Mouse (Mus musculus) midbrain, embryonic 11.5 days (tissue): ENCODE measurements at regions not wholly inside any gene's neighbourhood (a gene's known extent, or its start where the extent isn't known, plus 50 kb on each side); places are given as distances from the start of the nearest gene placed in this dataset.

Experiments used
- ATAC-seq: fragments of 200-750 bp; cut with Nextera tagmentation; 2 replicates; pipeline ENCODE4 v1.8.0; 2017; ENCODE audit warnings: moderate TSS enrichment, moderate library complexity; ENCODE audit not compliant: low FRiP score
- DNase-seq: peaks from one replicate; pipeline ENCODE4 v3.0.0; 2015; ENCODE audit warnings: low spot score; ENCODE audit errors: missing footprints
- H3K27ac ChIP-seq: fragments of 300-500 bp; sonication (generic); 2 replicates; pipeline ENCODE4 v1.5.1; 2014; ENCODE audit warnings: low read depth, low read length
- H3K27me3 ChIP-seq: fragments of 300-500 bp; sonication (generic); 2 replicates; pipeline ENCODE4 v1.6.1; 2014; ENCODE audit warnings: mild to moderate bottlenecking, low read length, moderate library complexity, mixed read lengths; ENCODE audit not compliant: control insufficient read depth, insufficient read depth
- H3K36me3 ChIP-seq: fragments of 300-500 bp; sonication (generic); 2 replicates; pipeline ENCODE4 v1.6.1; 2014; ENCODE audit warnings: mild to moderate bottlenecking, low read length, moderate library complexity, mixed read lengths; ENCODE audit not compliant: control insufficient read depth, insufficient read depth
- H3K4me1 ChIP-seq: fragments of 300-500 bp; sonication (generic); 2 replicates; pipeline ENCODE4 v1.6.1; 2014; ENCODE audit warnings: low read length; ENCODE audit not compliant: control insufficient read depth, insufficient read depth
- H3K4me2 ChIP-seq: fragments of 300-500 bp; sonication (generic); 2 replicates; pipeline ENCODE4 v1.6.1; 2014; ENCODE audit warnings: mild to moderate bottlenecking, moderate library complexity
- H3K4me3 ChIP-seq: fragments of 300-500 bp; sonication (generic); 2 replicates; pipeline ENCODE4 v1.5.1; 2014; ENCODE audit warnings: low read depth, low read length
- H3K9ac ChIP-seq: fragments of 300-500 bp; sonication (generic); 2 replicates; pipeline ENCODE4 v1.6.1; 2014; ENCODE audit warnings: low read length
- H3K9me3 ChIP-seq: fragments of 300-500 bp; sonication (generic); 2 replicates; pipeline ENCODE4 v1.6.1; 2016; ENCODE audit warnings: low read length; ENCODE audit not compliant: control insufficient read depth
- WGBS: fragments of 180-500 bp; shearing (Covaris S2); extraction: QIAGEN DNeasy Blood & Tissue Kit; methylation state at CpG from one replicate; pipeline ENCODE4 v1.1.7; 2014; 5-methylcytosine and 5-hydroxymethylcytosine counted together

DNA sequence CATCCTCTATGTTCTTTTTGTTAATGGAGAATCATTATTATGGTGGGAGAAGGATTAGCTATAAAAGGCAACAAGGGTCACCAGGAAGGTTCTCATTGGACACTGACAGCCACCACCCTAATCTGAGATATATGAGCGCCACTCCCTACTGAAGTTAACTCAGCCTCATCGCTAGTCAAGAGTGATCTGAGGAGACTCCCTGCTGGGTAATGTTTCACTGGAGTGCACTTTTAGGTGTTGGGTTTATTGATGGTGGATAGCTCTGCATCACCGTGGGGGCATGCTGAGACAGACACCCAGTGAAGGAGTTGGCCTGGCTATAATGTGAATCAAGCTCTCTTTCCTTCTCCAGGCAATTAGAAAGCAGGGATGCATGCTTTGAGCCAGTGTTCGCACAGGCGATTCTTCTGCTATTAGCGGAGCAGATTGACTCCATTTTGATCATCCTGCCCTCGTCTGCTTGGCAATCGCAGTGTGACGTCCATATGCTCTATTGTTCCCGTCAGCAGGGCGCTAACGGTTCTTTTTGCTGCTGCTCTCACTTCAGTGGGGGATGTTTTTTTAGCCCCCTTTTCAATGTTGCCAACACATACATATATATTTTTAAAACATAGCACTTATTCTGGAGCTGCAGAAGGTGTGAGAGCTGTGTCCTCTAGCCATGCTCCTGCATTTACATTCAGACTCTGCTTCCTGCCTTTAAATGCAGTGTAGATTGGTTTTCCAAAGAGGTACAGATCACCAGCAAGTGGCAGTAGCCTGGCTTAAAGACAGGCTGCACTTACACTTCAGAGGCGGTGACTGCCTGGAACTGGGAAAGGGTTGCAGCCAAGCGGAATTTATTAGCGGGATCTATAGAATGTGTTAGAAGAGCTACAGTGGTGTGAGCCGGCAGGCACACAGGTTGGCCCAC is 263.9 kb upstream of the Dph6 start:
- no peak for ATAC-seq
- H3K4me1 ChIP-seq: no peaks in the 10 kb centered on the region
- H3K27ac ChIP-seq: no peak overlapping the region
- no peak overlapping the region for H3K4me3 ChIP-seq
- H3K9me3 ChIP-seq: no peaks in the 10 kb centered on the region
- H3K9ac ChIP-seq: no peak overlapping the region
- H3K4me2 ChIP-seq: no peak overlapping the region
- DNase-seq: no peak
- no peaks in the 10 kb centered on the region for H3K36me3 ChIP-seq
- WGBS: 80% methylated on average over 16 of the region's 16 CpGs
- H3K27me3 ChIP-seq: no peaks in the 10 kb centered on the region

- Histone ChIP-seq H3K36me3 (no peaks in the 10 kb centered on the region), H3K4me2 (no peak overlapping the region), H3K4me3 (no peak overlapping the region), H3K9ac (no peak overlapping the region), H3K4me1 (no peaks in the 10 kb centered on the region), H3K9me3 (no peaks in the 10 kb centered on the region), H3K27ac (no peak overlapping the region), H3K27me3 (no peaks in the 10 kb centered on the region)
- ATAC-seq: no peak
- WGBS: 84% methylated on average over 2 of the region's 2 CpGs
- no peak for DNase-seq
Observed at GRCm38 (mm10) chr2:114923911-114924310, 269.1 kb upstream of the Dph6 start.

DNA sequence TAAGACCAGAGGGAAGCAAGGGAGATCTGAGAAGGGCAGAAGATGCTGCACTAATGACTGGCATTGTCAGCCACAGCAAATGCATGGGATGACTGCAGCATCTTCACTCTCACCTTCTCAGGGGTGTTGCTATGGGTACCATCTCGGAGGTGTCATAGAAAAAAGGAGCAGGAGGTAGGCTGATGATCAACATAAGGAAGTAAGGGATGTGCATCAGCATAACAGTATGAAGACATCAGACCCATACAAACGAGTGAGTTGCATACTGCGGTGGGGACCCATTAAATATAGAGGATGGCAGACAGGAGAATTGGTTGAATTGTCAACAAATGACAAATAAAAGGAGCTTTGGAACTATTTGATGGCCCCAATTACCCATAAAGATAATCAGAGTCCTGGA is 280.7 kb upstream of the Dph6 start:
- Histone ChIP-seq H3K36me3 (no peaks in the 10 kb centered on the region), H3K27me3 (no peaks in the 10 kb centered on the region), H3K9ac (no peak overlapping the region), H3K9me3 (no peaks in the 10 kb centered on the region), H3K27ac (no peak overlapping the region), H3K4me1 (no peaks in the 10 kb centered on the region), H3K4me3 (no peak overlapping the region), H3K4me2 (no peak overlapping the region)
- WGBS: 72% methylated on average over 3 of the region's 3 CpGs
- ATAC-seq (no peak), DNase-seq (no peak)

DNA sequence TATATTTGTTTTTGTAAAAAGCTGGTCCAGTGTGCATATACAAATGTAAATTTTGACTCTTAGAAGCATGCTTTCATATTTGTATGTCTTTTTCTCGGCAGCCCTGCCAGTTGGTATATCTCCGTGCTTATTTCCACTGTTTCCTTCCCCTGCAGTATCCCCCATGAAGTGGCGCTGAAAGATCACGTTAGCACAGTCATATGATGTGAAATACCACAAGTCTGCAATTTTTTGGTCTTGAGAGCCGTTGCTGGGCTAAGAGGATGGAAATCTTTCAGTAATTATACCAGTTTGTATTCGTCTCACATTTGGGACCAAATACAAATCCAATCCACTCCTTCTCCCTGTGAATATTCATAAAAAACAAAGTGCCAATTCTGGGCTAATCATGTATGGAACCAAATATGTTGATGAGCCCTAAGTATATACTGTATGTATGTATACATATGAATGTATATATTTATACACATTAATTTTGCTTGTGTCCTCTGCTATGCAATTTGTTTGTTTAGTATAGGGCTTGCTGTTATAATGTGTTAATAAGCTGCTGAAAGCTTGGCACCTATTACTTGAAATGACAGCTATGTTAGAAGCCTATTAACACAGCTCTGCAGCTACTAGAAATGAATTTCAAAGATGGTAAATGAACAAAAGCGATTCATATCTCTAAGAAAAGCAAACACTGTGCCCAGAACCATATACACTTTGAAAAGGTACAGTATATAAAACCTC is 283.8 kb upstream of the Dph6 start:
- Histone ChIP-seq H3K9ac (no peak overlapping the region), H3K27me3 (no peaks in the 10 kb centered on the region), H3K4me1 (no peaks in the 10 kb centered on the region), H3K4me2 (no peak overlapping the region), H3K27ac (no peak overlapping the region), H3K9me3 (no peaks in the 10 kb centered on the region), H3K36me3 (no peaks in the 10 kb centered on the region), H3K4me3 (no peak overlapping the region)
- WGBS: 83% methylated on average over 7 of the region's 7 CpGs
- ATAC-seq (no peak), DNase-seq (peak; percentile 45)

GRCm38 (mm10) chr2:114966111-114966510 is 311.3 kb upstream of the Dph6 start:
- H3K4me1 ChIP-seq: no peaks in the 10 kb centered on the region
- 89% methylated on average over 3 of the region's 3 CpGs for WGBS
- H3K36me3 ChIP-seq: no peaks in the 10 kb centered on the region
- no peak overlapping the region for H3K4me3 ChIP-seq
- no peak overlapping the region for H3K27ac ChIP-seq
- ATAC-seq (no peak), DNase-seq (no peak)
- no peak overlapping the region for H3K9ac ChIP-seq
- H3K4me2 ChIP-seq: no peak overlapping the region
- no peaks in the 10 kb centered on the region for H3K9me3 ChIP-seq
- no peaks in the 10 kb centered on the region for H3K27me3 ChIP-seq

DNA sequence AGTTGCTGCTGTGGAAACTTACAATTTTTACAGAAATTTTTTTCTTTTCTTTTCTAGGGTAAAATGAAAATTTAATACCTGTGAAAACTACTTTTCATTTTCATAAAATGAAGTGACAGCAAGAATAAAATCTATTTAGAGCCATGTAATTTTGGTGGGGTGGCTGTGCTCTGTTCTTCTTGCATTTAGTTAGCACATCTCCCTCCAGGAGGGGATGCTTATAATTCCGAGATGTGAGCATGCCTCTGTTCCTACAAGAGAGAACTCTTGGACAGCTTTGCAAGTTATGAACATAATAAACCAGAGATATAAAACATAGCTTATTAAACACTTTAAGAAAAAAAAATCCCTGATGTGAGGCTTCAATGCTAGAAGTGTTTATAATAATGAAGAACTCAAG is 313.9 kb upstream of the Dph6 start:
- H3K9ac ChIP-seq: no peak overlapping the region
- H3K27me3 ChIP-seq: no peaks in the 10 kb centered on the region
- WGBS: 56% methylated on average over 1 of the region's 1 CpGs
- no peak for ATAC-seq
- H3K36me3 ChIP-seq: no peaks in the 10 kb centered on the region
- no peaks in the 10 kb centered on the region for H3K4me1 ChIP-seq
- H3K9me3 ChIP-seq: no peaks in the 10 kb centered on the region
- no peak for DNase-seq
- H3K4me2 ChIP-seq: no peak overlapping the region
- H3K27ac ChIP-seq: no peak overlapping the region
- no peak overlapping the region for H3K4me3 ChIP-seq

- H3K36me3 ChIP-seq: no peaks in the 10 kb centered on the region
- no peaks in the 10 kb centered on the region for H3K4me1 ChIP-seq
- no peak overlapping the region for H3K27ac ChIP-seq
- H3K9ac ChIP-seq: no peak overlapping the region
- H3K4me2 ChIP-seq: no peak overlapping the region
- H3K9me3 ChIP-seq: no peaks in the 10 kb centered on the region
- DNase-seq (no peak), ATAC-seq (no peak)
- no peak overlapping the region for H3K4me3 ChIP-seq
- H3K27me3 ChIP-seq: no peaks in the 10 kb centered on the region
Observed at GRCm38 (mm10) chr2:114993419-114993818, 338.7 kb upstream of the Dph6 start.

DNA sequence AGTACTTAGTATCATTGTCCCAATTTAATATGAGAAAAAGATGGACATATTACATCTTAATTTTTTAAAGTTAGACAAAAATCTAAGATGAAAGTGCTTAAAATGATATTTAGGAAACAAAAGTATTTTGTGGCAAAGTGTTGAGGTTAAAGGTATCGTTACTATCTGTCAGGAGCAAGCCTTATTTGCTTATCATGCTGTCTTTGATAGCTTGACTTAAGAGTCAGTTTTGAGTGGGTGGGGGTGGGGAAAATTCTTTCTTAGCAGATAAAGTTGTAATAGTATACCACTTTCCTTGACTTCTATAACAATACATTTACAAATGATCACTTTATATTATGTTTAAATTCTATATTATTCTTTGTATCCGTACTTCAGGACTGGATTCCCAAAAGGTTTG is 339.1 kb upstream of the Dph6 start:
- no peaks in the 10 kb centered on the region for H3K9me3 ChIP-seq
- no peak overlapping the region for H3K27ac ChIP-seq
- H3K4me1 ChIP-seq: no peaks in the 10 kb centered on the region
- no peak overlapping the region for H3K4me2 ChIP-seq
- no peaks in the 10 kb centered on the region for H3K27me3 ChIP-seq
- H3K4me3 ChIP-seq: no peak overlapping the region
- H3K9ac ChIP-seq: no peak overlapping the region
- DNase-seq (no peak), ATAC-seq (no peak)
- 91% methylated on average over 2 of the region's 2 CpGs for WGBS
- no peaks in the 10 kb centered on the region for H3K36me3 ChIP-seq

DNA sequence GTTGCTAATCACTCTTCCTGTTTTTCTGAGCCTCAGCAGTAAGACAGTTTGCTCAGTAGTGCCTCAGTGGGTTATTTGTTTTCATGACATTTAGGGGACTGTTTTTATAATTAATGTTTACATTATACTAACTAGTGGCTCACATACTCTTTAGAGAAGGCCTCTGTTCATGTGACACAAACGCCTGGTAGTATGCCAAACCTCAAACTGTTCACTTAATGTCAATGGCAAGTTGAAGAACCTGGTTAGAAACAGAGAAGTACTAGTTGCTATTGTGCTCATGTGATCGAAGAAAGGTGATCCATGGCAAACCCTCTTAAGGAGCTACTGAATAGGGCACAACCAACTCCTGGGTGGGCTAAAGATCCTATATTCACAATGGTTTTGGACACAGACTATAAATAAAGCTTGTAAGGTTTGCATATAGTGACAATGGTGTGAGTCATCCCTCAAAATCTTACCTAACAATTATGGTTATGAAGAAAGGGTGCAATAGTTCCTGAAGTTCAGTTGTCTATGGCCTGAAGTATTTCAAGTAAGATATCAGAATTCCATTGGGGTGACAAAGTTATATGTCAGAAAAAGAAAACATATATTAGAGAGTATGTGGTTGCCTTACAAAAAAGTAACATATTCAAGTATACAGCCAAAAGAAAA is 340.1 kb upstream of the Dph6 start:
- Histone ChIP-seq H3K4me3 (no peak overlapping the region), H3K4me1 (no peaks in the 10 kb centered on the region), H3K9me3 (no peaks in the 10 kb centered on the region), H3K27me3 (no peaks in the 10 kb centered on the region), H3K4me2 (no peak overlapping the region), H3K9ac (no peak overlapping the region), H3K36me3 (no peaks in the 10 kb centered on the region), H3K27ac (no peak overlapping the region)
- 77% methylated on average over 2 of the region's 2 CpGs for WGBS
- ATAC-seq (no peak), DNase-seq (no peak)
